Comparison of ENCODE assay signal across 17 mouse cellular contexts in the genomic region with DNA sequence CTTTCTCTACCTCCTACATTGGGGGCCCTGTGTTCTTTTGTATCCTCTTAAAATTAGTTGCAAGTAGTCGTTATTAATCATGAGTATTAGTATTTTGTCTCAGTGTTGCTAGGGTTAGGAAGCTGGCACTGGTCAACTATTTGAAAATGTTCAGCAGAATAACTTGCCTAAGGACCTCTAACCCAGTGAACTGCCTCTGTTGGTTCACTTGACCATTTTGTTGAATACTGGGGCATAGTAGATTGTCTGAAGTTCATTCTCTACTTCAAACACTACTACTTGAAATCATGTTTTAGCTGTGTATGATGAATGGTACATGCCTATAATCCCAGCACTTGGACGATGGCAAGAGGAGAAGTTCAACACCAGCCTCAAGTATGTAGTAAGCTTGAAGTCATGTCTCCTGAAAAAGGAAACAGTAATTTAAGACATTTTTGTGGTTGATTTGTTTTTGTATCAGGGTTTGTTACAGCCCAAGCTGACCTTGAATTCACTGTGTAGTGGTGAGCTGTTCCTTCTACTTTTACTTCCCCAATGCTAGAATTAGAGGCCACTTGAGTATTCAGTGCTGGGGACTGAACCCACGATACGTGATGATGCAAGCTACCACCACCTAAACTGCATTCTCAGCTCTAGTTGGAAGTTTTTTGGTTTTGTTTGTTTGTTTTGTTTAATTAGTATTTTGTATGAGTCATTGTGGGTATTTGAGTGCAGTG. TPM values are rescaled to one million over a fixed set of nuclear protein-coding genes. Genes with fewer than 3 reads are reported as not detected.
A peak's percentile ranks its signal among the peaks of the same experiment; 100 is the strongest.
DNase-seq lines count a peak whose midpoint lies in the region; TF ChIP-seq lines count a peak whose summit lies in the region.
"Had no signal": no experiment of that assay in that cellular context is flagged by ENCODE, and none has a peak within 500 bp of the region (broad histone marks: within the 10 kb centered on the region; RNA-seq: fewer than 3 reads in every experiment).

No protein-coding gene starts in this region.

- peaks cover 5% of the 10 kb centered on the region; the same call in 1 of the 2 replicates for H3K79me2 ChIP-seq in liver, adult 2 months (ENCODE audit: control insufficient read depth, insufficient read depth, low read length)

- no peaks in the 10 kb centered on the region for H3K27me3 ChIP-seq in liver, adult 2 months (ENCODE audit: control insufficient read depth, insufficient read depth, low read length)
- H3K27me3 ChIP-seq: hindbrain, embryonic 13.5 days; intestine, embryonic 15.5 days; kidney, embryonic 15.5 days had no signal

- no peak for TF ChIP-seq POLR2A in liver, adult 2 months (IDR thresholded peaks at IDR 0.05; ENCODE audit: extremely low read depth, insufficient read depth, low read length)
- TF ChIP-seq POLR2A in bone marrow macrophage, adult 2 months (IDR thresholded peaks at IDR 0.05; ENCODE audit: borderline replicate concordance, low read depth, low read length): no peak

- no peak overlapping the region for H3K9ac ChIP-seq in liver, adult 2 months (ENCODE audit: low read depth, low read length)
- H3K9ac ChIP-seq: hindbrain, embryonic 13.5 days; intestine, embryonic 15.5 days; kidney, embryonic 15.5 days; lung, embryonic 14.5 days had no signal

- no peak overlapping the region for H3K4me3 ChIP-seq in liver, adult 2 months (ENCODE audit: insufficient read depth, low read depth, low read length)
- H3K4me3 ChIP-seq in bone marrow macrophage, adult 2 months (ENCODE audit: insufficient read depth, low read length): no peak overlapping the region
- H3K4me3 ChIP-seq: hindbrain, embryonic 13.5 days; intestine, embryonic 15.5 days; kidney, embryonic 15.5 days; layer of hippocampus, adult 2 months had no signal

- H3K36me3 ChIP-seq in liver, adult 2 months (ENCODE audit: control insufficient read depth, insufficient read depth, low read length): peaks cover 30% of the 10 kb centered on the region

- DNase-seq in liver, adult 2 months (ENCODE audit: extremely low read depth, low read depth, low spot score): peak; percentile 63
- no peak for DNase-seq in liver
- DNase-seq in A20 (ENCODE audit: low read depth, low spot score): peak; percentile 86
- peak; percentile 22 to 32 for DNase-seq in monocyte, adult 2 months (ENCODE audit: low read depth in 1 of 2, low spot score in 2 of 2)
- DNase-seq in thymus, postnatal 0 days (ENCODE audit: low spot score): no peak
- DNase-seq in urinary bladder, postnatal 14 days (ENCODE audit: low spot score): no peak
- DNase-seq: cerebellum, adult 11-12 months; cerebellum, postnatal 36 days; lung, embryonic 14.5 days; midbrain, embryonic 14.5 days had no signal

- H3K4me1 ChIP-seq in liver, adult 2 months (ENCODE audit: control insufficient read depth, insufficient read depth, low read length): no peaks in the 10 kb centered on the region; the same call in 1 of the 2 replicates
- H3K4me1 ChIP-seq in bone marrow macrophage, adult 2 months (ENCODE audit: control insufficient read depth, insufficient read depth, low read length): peaks cover 17% of the 10 kb centered on the region
- H3K4me1 ChIP-seq: hindbrain, embryonic 13.5 days; intestine, embryonic 15.5 days; kidney, embryonic 15.5 days had no signal

- 67% methylated on average over 4 of the region's 4 CpGs for WGBS in liver, adult 2 months

- no peak overlapping the region for H3K27ac ChIP-seq in liver, adult 2 months (replicated peaks; ENCODE audit: insufficient read depth, low read depth, low read length)
- peak overlapping the region; percentile 55 for H3K27ac ChIP-seq in bone marrow macrophage, adult 2 months (ENCODE audit: insufficient read depth, low read depth, low read length)
- H3K27ac ChIP-seq: hindbrain, embryonic 13.5 days; intestine, embryonic 15.5 days; kidney, embryonic 15.5 days; layer of hippocampus, adult 2 months had no signal

- TF ChIP-seq CTCF in liver, adult 2 months (IDR thresholded peaks at IDR 0.05; ENCODE audit: low read depth, low read length): no peak
- TF ChIP-seq CTCF in bone marrow macrophage, adult 2 months (IDR thresholded peaks at IDR 0.05; ENCODE audit: low read depth, low read length): no peak

RNA-seq across cellular contexts. Expression of gene Rab5a, which starts 9.4 kb away (rescaled TPM):
- total RNA-seq in liver, adult 2 months (2014; rRNA removed): 44.8 and 53.7 TPM in 2 replicates
- polyA plus RNA-seq in liver, adult 2 months (2012; rRNA removed): 6.0 and 7.5 TPM in 2 replicates
- 68.4 and 70.5 TPM in 2 replicates for polyA plus RNA-seq in bone marrow macrophage, adult 2 months (2012; ENCODE audit: insufficient read depth, insufficient read length, missing spikeins)
- polyA plus RNA-seq in thymus, postnatal 0 days (2015; fragmentation: Nextera tagmentation; extraction: Ambion mirVana): 60.4 and 77.3 TPM in 2 replicates

RNA-seq across cellular contexts. Expression of gene Efhb, which starts 25.3 kb away (rescaled TPM):
- total RNA-seq in liver, adult 2 months (2014; rRNA removed): 0.07 TPM in 1 of 2 replicates, not detected in the other
- polyA plus RNA-seq in liver, adult 2 months (2012; rRNA removed): not detected in 2 replicates
- not detected in 2 replicates for polyA plus RNA-seq in bone marrow macrophage, adult 2 months (2012; ENCODE audit: insufficient read depth, insufficient read length, missing spikeins)
- 0.12 and 0.18 TPM in 2 replicates for polyA plus RNA-seq in thymus, postnatal 0 days (2015; fragmentation: Nextera tagmentation; extraction: Ambion mirVana)
- total RNA-seq: left cerebral cortex, adult 18-20 months had no signal

RNA-seq across cellular contexts. Expression of gene Pp2d1, which starts 50.8 kb away (rescaled TPM):
- 0.09 TPM in 1 of 2 replicates, not detected in the other for total RNA-seq in liver, adult 2 months (2014; rRNA removed)
- polyA plus RNA-seq in liver, adult 2 months (2012; rRNA removed): not detected in 2 replicates
- not detected in 2 replicates for polyA plus RNA-seq in bone marrow macrophage, adult 2 months (2012; ENCODE audit: insufficient read depth, insufficient read length, missing spikeins)
- polyA plus RNA-seq in thymus, postnatal 0 days (2015; fragmentation: Nextera tagmentation; extraction: Ambion mirVana): 0.26 and 0.33 TPM in 2 replicates
- total RNA-seq: heart, adult 18-20 months; layer of hippocampus, adult 2 months; left cerebral cortex, adult 18-20 months had no signal

Comparison
In these comparisons a context has a peak if more than half of its experiments do, and no peak if none do; other contexts are left out.
1. DNase-seq: peak in liver, adult 2 months (single experiment), A20 (single experiment) and monocyte, adult 2 months (2 of 2); none in liver (single experiment), thymus, postnatal 0 days (single experiment) and urinary bladder, postnatal 14 days (single experiment).